Mouse (Mus musculus): ENCODE data around the gene Il12rb1. TPM values are rescaled to one million over a fixed set of nuclear protein-coding genes. Genes with fewer than 3 reads are reported as not detected.

The Il12rb1 gene
- polyA plus RNA-seq, 1 experiment from 2014 or later: 0.35 TPM

DNA sequence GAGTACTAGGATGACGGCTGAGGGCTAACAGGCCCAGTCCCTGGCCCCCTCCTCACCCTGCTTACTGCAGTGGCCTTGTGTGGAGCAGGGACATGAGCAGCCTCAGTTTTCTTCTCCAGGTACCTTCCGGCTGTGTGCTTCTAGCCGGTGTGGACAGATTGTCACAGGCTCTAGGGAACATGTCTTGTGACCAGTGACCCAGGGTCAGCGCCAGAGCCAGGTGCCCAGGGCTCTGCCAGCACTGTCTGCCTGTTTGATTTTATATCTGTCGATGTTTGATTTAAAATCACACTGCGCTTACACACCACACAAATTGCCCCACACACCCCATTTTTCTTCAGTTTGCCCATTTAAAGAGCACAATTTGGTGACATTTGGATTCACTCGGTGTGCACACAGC is 15.6 kb downstream of the Il12rb1 start:
- Histone ChIP-seq H3K4me3 (ENCODE audit: low read depth, low read length) (no peak overlapping the region), H3K4me2 (ENCODE audit: low read depth, low read length) (no peak overlapping the region), H3K36me3 (ENCODE audit: control insufficient read depth, insufficient read depth) (no peaks in the 10 kb centered on the region), H3K9me3 (replicated peaks; ENCODE audit: control insufficient read depth, low read length) (peaks cover 3% of the 10 kb centered on the region; the same call in 1 of the 2 replicates), H3K4me1 (ENCODE audit: control insufficient read depth, low read depth, low read length) (peaks cover 17% of the 10 kb centered on the region), H3K27ac (ENCODE audit: low read length) (no peak overlapping the region), H3K9ac (ENCODE audit: low read depth, low read length) (no peak overlapping the region), H3K27me3 (ENCODE audit: control insufficient read depth, insufficient read depth, low read depth, low read length) (no peaks in the 10 kb centered on the region)
- ATAC-seq (ENCODE audit: low read depth): no peak
- WGBS (ENCODE audit: insufficient replicate concordance): 78% methylated on average over 7 of the region's 7 CpGs

DNA sequence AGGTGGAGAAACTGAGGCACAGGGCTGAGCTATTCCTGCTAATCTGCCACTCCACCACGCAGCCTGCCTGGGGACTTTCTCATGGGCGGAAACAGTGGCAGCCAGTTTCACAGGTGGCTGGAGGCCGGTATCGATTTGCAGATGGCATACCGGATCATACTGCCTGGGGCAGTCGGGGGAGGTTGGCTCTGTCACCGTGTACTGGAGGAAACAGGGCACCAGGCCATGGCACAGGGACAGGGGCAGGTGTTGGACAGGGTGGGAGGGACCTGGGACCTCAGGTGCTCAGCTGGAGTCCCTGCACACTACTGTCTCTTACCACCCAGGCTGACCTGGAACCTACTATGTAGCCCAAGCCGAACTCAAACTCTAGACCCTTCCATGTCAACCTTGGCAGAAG is 17.6 kb downstream of the Il12rb1 start:
- Histone ChIP-seq H3K9ac (ENCODE audit: low read depth, low read length) (no peak overlapping the region), H3K27me3 (ENCODE audit: control insufficient read depth, insufficient read depth, low read depth, low read length) (no peaks in the 10 kb centered on the region), H3K4me2 (ENCODE audit: low read depth, low read length) (no peak overlapping the region), H3K4me1 (ENCODE audit: control insufficient read depth, low read depth, low read length) (peaks cover 9% of the 10 kb centered on the region), H3K36me3 (ENCODE audit: control insufficient read depth, insufficient read depth) (no peaks in the 10 kb centered on the region), H3K4me3 (ENCODE audit: low read depth, low read length) (no peak overlapping the region), H3K9me3 (replicated peaks; ENCODE audit: control insufficient read depth, low read length) (peaks cover 3% of the 10 kb centered on the region; the same call in 1 of the 2 replicates), H3K27ac (ENCODE audit: low read length) (no peak overlapping the region)
- ATAC-seq (ENCODE audit: low read depth): no peak
- 75% methylated on average over 8 of the region's 8 CpGs for WGBS (ENCODE audit: insufficient replicate concordance)

DNA sequence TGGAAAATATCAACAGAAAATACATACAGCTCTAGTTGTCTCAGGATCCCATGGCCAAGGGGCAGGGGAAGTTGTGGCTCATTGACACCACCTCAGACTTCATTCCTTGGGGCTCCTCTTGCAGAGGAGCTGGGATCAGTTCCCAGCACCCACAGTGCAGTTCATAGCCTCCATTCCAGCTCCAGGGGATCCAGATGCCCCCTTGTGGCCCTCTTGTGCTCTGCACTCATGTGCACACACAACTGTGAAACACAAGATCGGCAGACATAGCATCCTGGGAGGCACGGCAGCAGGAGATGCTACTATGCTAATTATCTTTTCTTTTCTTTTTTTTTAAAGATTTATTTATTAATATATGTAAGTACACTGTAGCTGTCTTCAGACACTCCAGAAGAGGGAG is 18.8 kb downstream of the Il12rb1 start:
- Histone ChIP-seq H3K36me3 (ENCODE audit: control insufficient read depth, insufficient read depth) (no peaks in the 10 kb centered on the region), H3K27ac (ENCODE audit: low read length) (no peak overlapping the region), H3K9ac (ENCODE audit: low read depth, low read length) (no peak overlapping the region), H3K4me3 (ENCODE audit: low read depth, low read length) (no peak overlapping the region), H3K9me3 (replicated peaks; ENCODE audit: control insufficient read depth, low read length) (peaks cover 3% of the 10 kb centered on the region; the same call in 1 of the 2 replicates), H3K4me2 (ENCODE audit: low read depth, low read length) (no peak overlapping the region), H3K27me3 (ENCODE audit: control insufficient read depth, insufficient read depth, low read depth, low read length) (no peaks in the 10 kb centered on the region), H3K4me1 (ENCODE audit: control insufficient read depth, low read depth, low read length) (peaks cover under 1% of the 10 kb centered on the region; the same call in 1 of the 2 replicates)
- ATAC-seq (ENCODE audit: low read depth): no peak
- 91% methylated on average over 2 of the region's 2 CpGs for WGBS (ENCODE audit: insufficient replicate concordance)

DNA sequence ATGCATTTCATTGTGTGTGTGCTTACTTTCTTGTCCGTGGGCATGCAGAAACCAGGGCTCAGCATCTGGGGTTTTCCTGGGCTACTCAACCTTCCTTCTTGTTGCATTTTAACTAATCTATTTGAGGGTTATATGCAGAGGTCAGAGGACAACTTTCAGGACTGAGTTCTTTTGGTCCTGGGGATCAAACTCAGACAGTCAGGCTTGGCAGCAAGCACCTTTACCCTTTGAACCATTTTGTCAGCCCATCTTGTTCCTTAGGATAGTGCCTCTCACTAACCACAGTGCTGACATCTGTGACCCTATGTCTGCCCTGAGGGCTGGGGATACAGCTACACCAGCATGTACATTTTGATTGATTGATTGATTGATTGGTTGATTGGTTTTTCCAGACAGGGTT is 19.5 kb downstream of the Il12rb1 start:
- H3K36me3 ChIP-seq (ENCODE audit: control insufficient read depth, insufficient read depth): no peaks in the 10 kb centered on the region
- 70% methylated on average over 1 of the region's 1 CpGs for WGBS (ENCODE audit: insufficient replicate concordance)
- no peak overlapping the region for H3K9ac ChIP-seq (ENCODE audit: low read depth, low read length)
- no peak overlapping the region for H3K4me3 ChIP-seq (ENCODE audit: low read depth, low read length)
- no peaks in the 10 kb centered on the region for H3K27me3 ChIP-seq (ENCODE audit: control insufficient read depth, insufficient read depth, low read depth, low read length)
- H3K4me1 ChIP-seq (ENCODE audit: control insufficient read depth, low read depth, low read length): peaks cover 2% of the 10 kb centered on the region; the same call in 1 of the 2 replicates
- H3K27ac ChIP-seq (ENCODE audit: low read length): no peak overlapping the region
- ATAC-seq (ENCODE audit: low read depth): no peak
- no peak overlapping the region for H3K4me2 ChIP-seq (ENCODE audit: low read depth, low read length)
- H3K9me3 ChIP-seq (replicated peaks; ENCODE audit: control insufficient read depth, low read length): peaks cover 3% of the 10 kb centered on the region; the same call in 1 of the 2 replicates

DNA sequence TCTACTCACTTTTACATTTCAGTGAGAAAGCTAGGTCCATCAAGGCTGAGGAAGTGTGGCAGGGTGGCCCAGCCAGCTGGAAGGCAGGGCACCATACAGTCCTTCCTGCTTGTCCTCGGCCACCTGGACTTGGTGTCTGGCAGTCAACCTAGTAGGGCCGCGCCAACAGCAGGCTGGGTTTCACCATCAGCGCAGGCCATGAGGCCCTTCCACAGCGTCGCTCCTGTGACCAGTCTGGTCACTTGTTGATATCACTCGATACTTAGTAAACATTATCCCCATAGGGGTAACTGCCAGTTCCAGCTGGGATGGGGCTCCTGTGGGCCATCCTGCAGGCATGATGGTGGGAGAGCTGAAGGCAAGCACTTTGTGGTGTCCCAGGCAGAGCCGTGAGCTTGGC is 23.3 kb downstream of the Il12rb1 start:
- peaks cover 13% of the 10 kb centered on the region for H3K36me3 ChIP-seq (ENCODE audit: control insufficient read depth, insufficient read depth)
- no peak for ATAC-seq (ENCODE audit: low read depth)
- WGBS (ENCODE audit: insufficient replicate concordance): 82% methylated on average over 8 of the region's 8 CpGs
- no peak overlapping the region for H3K27ac ChIP-seq (ENCODE audit: low read length)
- H3K4me3 ChIP-seq (ENCODE audit: low read depth, low read length): no peak overlapping the region
- peaks cover 3% of the 10 kb centered on the region; the same call in 1 of the 2 replicates for H3K9me3 ChIP-seq (replicated peaks; ENCODE audit: control insufficient read depth, low read length)
- H3K27me3 ChIP-seq (ENCODE audit: control insufficient read depth, insufficient read depth, low read depth, low read length): no peaks in the 10 kb centered on the region
- no peak overlapping the region for H3K9ac ChIP-seq (ENCODE audit: low read depth, low read length)
- peaks cover 28% of the 10 kb centered on the region for H3K4me1 ChIP-seq (ENCODE audit: control insufficient read depth, low read depth, low read length)
- no peak overlapping the region for H3K4me2 ChIP-seq (ENCODE audit: low read depth, low read length)

DNA sequence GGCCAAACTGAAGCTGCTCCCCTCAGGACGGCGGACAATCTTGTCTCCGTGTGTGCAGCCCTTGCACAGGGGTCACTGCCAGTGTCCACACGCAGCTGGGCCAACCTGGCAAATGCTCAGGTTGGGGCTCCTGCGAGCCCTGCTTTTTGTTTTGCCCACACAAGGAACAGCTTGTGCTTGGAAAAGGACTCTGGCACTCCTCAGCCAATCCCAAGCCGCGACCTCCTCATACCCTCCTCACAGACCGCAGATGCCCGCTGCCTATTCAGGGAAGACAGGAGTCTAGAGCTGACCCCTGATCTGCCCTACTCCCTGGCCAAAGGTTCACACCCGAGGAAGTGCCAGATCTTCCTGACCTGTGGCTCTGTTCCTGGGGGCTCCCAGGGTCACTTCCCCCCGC is 24.1 kb downstream of the Il12rb1 start:
- H3K9ac ChIP-seq (ENCODE audit: low read depth, low read length): no peak overlapping the region
- H3K4me1 ChIP-seq (ENCODE audit: control insufficient read depth, low read depth, low read length): peaks cover 37% of the 10 kb centered on the region
- H3K27ac ChIP-seq (ENCODE audit: low read length): no peak overlapping the region
- WGBS (ENCODE audit: insufficient replicate concordance): 63% methylated on average over 11 of the region's 11 CpGs
- no peak overlapping the region for H3K4me2 ChIP-seq (ENCODE audit: low read depth, low read length)
- no peaks in the 10 kb centered on the region for H3K27me3 ChIP-seq (ENCODE audit: control insufficient read depth, insufficient read depth, low read depth, low read length)
- H3K9me3 ChIP-seq (replicated peaks; ENCODE audit: control insufficient read depth, low read length): no peaks in the 10 kb centered on the region
- H3K36me3 ChIP-seq (ENCODE audit: control insufficient read depth, insufficient read depth): peaks cover 19% of the 10 kb centered on the region
- no peak for ATAC-seq (ENCODE audit: low read depth)
- no peak overlapping the region for H3K4me3 ChIP-seq (ENCODE audit: low read depth, low read length)

DNA sequence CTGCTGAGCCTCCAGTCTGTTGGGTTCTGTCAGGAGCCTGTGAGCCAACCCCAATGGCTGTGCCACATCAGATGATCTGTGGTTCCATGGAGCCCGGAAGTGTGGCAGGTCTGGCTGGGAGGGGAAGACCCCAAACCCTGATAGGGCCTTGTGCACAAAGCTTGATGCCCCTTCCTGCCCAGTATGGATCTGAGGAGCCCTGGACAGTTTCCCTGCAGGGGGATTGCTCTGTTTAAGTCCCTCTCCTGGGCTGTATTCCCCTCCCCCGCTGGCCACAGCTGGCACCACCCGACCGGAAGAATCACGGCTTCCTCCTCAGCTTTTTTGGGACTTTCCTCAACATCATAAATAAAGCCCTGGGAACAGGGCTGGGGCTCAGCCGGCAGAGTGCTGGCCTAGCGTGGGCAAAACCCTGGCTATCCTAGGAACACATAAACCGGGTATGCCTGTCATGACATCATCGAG is 24.8 kb downstream of the Il12rb1 start:
- Histone ChIP-seq H3K4me2 (ENCODE audit: low read depth, low read length) (no peak overlapping the region), H3K4me3 (ENCODE audit: low read depth, low read length) (no peak overlapping the region), H3K36me3 (ENCODE audit: control insufficient read depth, insufficient read depth) (peaks cover 21% of the 10 kb centered on the region), H3K9me3 (replicated peaks; ENCODE audit: control insufficient read depth, low read length) (no peaks in the 10 kb centered on the region), H3K27ac (ENCODE audit: low read length) (no peak overlapping the region), H3K9ac (ENCODE audit: low read depth, low read length) (no peak overlapping the region), H3K4me1 (ENCODE audit: control insufficient read depth, low read depth, low read length) (peaks cover 43% of the 10 kb centered on the region), H3K27me3 (ENCODE audit: control insufficient read depth, insufficient read depth, low read depth, low read length) (no peaks in the 10 kb centered on the region)
- 34% methylated on average over 9 of the region's 9 CpGs for WGBS (ENCODE audit: insufficient replicate concordance)
- ATAC-seq (ENCODE audit: low read depth): no peak

DNA sequence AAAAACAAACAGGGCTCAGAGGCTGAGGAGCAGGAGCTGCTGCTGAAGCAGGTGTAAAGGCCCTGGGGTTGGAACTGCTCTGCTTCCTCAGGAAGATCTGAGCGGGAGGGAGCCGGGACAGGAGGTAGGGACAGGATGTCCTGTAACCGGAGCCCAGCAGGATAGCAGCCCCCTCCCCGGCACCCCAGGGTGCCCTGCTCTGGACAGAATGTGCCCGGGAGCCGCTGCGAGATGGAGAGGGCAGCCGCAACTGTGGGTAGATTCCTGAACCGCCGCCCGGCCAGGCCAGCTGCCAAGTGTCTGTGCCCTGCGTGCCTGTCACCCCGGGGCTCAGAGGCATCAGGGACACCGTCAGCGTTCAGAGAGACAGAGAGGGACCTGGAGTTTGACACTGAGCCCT is 25.3 kb downstream of the Il12rb1 start:
- Histone ChIP-seq H3K4me2 (ENCODE audit: low read depth, low read length) (no peak overlapping the region), H3K27ac (ENCODE audit: low read length) (no peak overlapping the region), H3K9me3 (replicated peaks; ENCODE audit: control insufficient read depth, low read length) (no peaks in the 10 kb centered on the region), H3K4me3 (ENCODE audit: low read depth, low read length) (no peak overlapping the region), H3K36me3 (ENCODE audit: control insufficient read depth, insufficient read depth) (peaks cover 21% of the 10 kb centered on the region), H3K4me1 (ENCODE audit: control insufficient read depth, low read depth, low read length) (peaks cover 46% of the 10 kb centered on the region), H3K27me3 (ENCODE audit: control insufficient read depth, insufficient read depth, low read depth, low read length) (no peaks in the 10 kb centered on the region), H3K9ac (ENCODE audit: low read depth, low read length) (no peak overlapping the region)
- WGBS (ENCODE audit: insufficient replicate concordance): 55% methylated on average over 15 of the region's 15 CpGs
- no peak for ATAC-seq (ENCODE audit: low read depth)

DNA sequence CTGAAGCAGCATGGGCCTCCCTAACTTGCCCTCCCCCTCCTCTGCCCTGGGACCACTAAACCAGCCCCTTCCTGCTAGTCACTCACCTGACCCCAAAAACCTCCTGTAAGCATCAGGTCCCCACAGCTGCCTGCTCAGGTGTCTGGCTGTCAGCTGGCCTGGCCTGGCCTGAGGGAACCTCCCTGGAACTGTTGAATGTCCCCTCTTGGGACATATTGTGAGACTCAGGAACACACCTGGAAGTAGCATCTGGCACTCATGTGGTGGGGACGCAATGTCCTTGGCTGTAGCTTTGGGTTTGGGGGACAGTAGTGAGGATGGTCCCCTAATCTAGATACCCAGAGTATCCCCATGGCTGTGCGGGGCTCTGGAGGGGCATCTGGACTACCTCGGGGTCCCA is 25.8 kb downstream of the Il12rb1 start:
- ATAC-seq (ENCODE audit: low read depth): no peak
- Histone ChIP-seq H3K9me3 (replicated peaks; ENCODE audit: control insufficient read depth, low read length) (no peaks in the 10 kb centered on the region), H3K4me3 (ENCODE audit: low read depth, low read length) (no peak overlapping the region), H3K4me1 (ENCODE audit: control insufficient read depth, low read depth, low read length) (peaks cover 48% of the 10 kb centered on the region), H3K27me3 (ENCODE audit: control insufficient read depth, insufficient read depth, low read depth, low read length) (no peaks in the 10 kb centered on the region), H3K36me3 (ENCODE audit: control insufficient read depth, insufficient read depth) (peaks cover 21% of the 10 kb centered on the region), H3K27ac (ENCODE audit: low read length) (no peak overlapping the region), H3K4me2 (ENCODE audit: low read depth, low read length) (no peak overlapping the region), H3K9ac (ENCODE audit: low read depth, low read length) (no peak overlapping the region)
- 93% methylated on average over 3 of the region's 3 CpGs for WGBS (ENCODE audit: insufficient replicate concordance)

All from liver, embryonic 16.5 days (tissue).